Mouse (Mus musculus) embryonic fibroblast, embryonic 13.5 days (primary cell): ENCODE results near the gene Pfdn6. TPM values are rescaled to one million over a fixed set of nuclear protein-coding genes. Genes with fewer than 3 reads are reported as not detected.
"Not testable (repeated sequence)": the region's sequence is repeated elsewhere in the genome, so short reads cannot be mapped to it uniquely, and the experiment has no call there.

Source experiments
- H3K27ac ChIP-seq: 2 replicates; pipeline ENCODE4 v1.5.1; 2012; ENCODE audit warnings: low read length, control low read depth, inconsistent platforms; ENCODE audit not compliant: insufficient read depth
- H3K4me1 ChIP-seq: 2 replicates; pipeline ENCODE4 v1.6.1; 2011; ENCODE audit warnings: low read length; ENCODE audit not compliant: control insufficient read depth, insufficient read depth
- H3K4me3 ChIP-seq: 2 replicates; pipeline ENCODE4 v1.5.1; 2011; ENCODE audit warnings: mild to moderate bottlenecking, control low read depth, low read length; ENCODE audit not compliant: insufficient read depth
- CTCF ChIP-seq: IDR thresholded peaks from 2 replicates; pipeline ENCODE4 v1.5.1; 2011; ENCODE audit warnings: mild to moderate bottlenecking, control low read depth, low read length, moderate library complexity, borderline replicate concordance; ENCODE audit not compliant: insufficient read depth
- POLR2A ChIP-seq: IDR thresholded peaks from 2 replicates; pipeline ENCODE4 v1.6.1; 2011; ENCODE audit warnings: low read depth, mild to moderate bottlenecking, control low read depth, low read length, moderate library complexity
- polyA plus RNA-seq: library from polyadenylated mRNA; stranded (reverse); fragments of >200 nt; gene quantifications from 2 replicates; pipeline ENCODE4 v1.2.4, GENCODE M21; 2011; ENCODE audit warnings: low read depth; ENCODE audit not compliant: missing spikeins, insufficient read length

Pfdn6 gene
- polyA plus RNA-seq, 1 experiment, result 80.7 TPM

DNA sequence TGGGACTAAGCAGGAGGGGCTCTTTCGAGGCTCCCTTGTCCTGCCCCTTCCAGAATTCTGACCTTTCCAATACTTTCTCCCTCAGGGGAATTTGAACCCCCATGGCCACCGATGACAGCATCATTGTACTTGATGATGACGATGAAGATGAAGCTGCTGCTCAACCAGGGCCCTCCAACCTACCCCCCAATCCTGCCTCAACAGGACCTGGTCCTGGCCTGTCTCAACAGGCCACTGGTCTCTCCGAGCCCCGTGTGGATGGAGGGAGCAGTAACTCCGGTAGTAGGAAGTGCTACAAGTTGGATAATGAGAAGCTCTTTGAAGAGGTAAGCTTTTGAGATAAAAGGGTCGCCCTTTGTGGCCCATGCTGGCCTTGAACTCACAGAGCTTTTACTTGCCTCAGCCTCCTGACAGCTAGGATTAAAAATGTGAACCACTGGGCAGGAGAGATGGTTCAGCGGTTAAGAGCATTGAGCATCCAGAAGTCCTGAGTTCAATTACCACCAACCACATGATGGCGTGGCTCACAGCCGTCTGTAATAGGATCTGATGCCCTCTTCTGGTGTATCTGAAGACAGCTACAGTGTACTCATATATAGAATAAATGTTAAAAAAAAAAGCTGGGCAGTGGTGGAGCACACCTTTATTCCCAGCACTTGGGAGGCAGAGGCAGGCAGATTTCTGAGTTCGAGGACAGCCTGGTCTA lies 29.6 kb downstream of the Pfdn6 start:
- peak overlapping the region; percentile 74 for H3K4me3 ChIP-seq

DNA sequence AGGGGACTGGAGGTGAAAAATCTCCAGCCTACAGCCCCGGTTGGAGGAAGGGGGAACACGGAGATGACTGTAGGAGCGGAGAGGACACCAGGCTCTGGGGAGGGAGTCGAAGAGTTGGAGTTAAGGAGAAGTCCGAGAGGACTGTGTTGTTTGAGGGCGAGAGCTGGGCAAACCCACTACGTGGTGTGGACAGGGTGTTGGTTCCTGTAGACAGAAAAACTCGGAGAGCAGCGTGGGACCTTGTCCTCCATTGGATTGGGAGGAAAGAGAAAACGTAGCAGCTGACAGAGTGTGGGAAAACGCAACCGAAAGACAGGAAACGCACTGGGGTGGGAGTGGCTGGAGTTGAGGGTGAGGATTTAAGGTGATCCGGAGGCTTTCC lies 30.3 kb downstream of the Pfdn6 start:
- Histone ChIP-seq H3K27ac (peak overlapping the region; percentile 61), H3K4me3 (peak overlapping the region; percentile 74), H3K4me1 (no peaks in the 10 kb centered on the region)
- peak; percentile 77 for TF ChIP-seq POLR2A
- TF ChIP-seq CTCF, result no peak

More for the DNA sequence above, 29.6 kb downstream of the Pfdn6 start:
- peaks cover 3% of the 10 kb centered on the region; the same call in 1 of the 2 replicates for H3K4me1 ChIP-seq
- H3K27ac ChIP-seq, result peak overlapping the region; percentile 61; the same call in 1 of the 2 replicates
- TF ChIP-seq CTCF (no peak), POLR2A (no peak)

DNA sequence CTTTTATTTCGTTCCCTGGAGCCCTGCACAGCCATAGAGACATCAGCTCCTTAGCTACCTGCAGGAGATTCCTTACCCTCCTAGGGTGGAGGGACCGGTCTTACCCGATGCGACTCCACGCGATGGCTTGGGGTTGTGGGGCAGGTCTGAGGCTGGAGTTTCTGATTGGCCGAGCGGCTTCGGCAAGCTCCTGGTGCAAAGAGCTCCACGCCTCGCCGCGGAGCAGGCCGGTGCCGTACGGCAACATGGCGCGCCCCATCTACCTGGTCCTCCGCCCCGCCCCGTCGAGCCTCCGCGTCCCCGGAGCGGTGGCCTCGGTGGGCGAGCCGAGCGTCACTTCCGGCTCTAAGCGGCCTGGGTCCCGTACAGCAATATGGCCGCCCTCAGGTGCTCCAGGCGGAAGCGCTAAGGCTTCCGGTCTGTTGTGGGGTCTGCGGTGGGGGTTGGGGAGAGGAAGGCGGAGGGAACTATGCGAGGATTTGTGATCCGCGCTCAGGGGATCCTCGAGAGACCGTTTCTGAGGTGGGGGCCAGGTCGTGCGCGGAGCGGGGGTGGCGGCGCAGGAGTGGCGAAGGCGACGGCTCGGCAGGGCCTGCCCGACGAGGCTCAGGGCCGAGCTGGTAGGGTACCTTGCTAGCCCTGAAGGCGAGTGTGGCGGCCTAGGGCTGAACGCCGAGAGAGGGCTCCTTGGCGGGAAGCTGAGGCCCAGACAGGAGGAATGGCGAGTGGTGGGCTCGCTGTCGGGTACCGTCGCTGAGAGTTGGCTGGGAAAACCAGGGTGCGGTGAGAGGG lies 30.9 kb downstream of the Pfdn6 start, which contains the start of gene Daxx:
Gene Daxx (plus strand): TSS at position 338 of the 792 bp plus-strand sequence.
- peak within 1 kb of the TSS; percentile 61 for H3K27ac ChIP-seq
- TF ChIP-seq CTCF, result no peak
- peak; percentile 88 for TF ChIP-seq POLR2A
- H3K4me3 ChIP-seq, result peak within 1 kb of the TSS; percentile 74
- H3K4me1 ChIP-seq, result no peaks in the 10 kb centered on the region

DNA sequence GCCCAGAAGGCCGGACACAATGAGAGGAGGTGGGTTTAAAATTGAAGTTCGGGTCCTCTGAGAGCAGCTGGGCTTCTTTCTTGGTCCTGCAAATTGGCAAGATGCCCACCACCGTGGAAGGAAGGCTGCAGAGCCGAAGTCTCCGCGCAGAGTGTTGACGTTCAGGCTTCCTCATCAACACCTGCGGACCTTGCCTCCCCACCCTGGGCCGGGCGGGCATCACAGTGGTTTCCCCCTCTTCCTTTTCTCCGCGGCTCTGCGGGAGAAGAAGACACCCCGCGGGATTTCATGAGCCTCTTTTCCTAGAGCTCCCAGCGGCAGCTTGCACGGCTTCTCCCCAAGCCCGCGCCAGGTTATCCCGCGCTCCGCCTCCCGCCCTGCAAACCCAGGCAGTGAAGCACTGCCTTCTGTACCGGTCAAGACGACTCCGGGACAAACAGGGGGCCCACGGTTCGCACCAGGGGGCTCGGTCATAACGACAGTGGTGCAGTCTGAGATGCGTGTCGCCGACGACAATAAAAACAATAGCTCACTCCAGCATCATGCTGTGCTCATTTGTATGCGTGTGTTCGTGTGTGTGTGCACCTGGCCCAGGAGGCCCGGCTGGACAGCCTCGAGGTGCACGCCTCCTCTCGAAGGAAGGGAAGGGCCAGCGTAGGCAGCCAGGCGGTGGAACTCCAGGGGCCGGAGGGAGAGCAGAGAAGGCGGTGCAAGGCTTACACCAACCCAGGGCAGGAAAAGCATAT lies 31.6 kb downstream of the Pfdn6 start:
- TF ChIP-seq POLR2A (no peak), CTCF (no peak)
- peak overlapping the region; percentile 11; the same call in 1 of the 2 replicates for H3K27ac ChIP-seq
- no peaks in the 10 kb centered on the region for H3K4me1 ChIP-seq
- H3K4me3 ChIP-seq, result peak overlapping the region; percentile 58

DNA sequence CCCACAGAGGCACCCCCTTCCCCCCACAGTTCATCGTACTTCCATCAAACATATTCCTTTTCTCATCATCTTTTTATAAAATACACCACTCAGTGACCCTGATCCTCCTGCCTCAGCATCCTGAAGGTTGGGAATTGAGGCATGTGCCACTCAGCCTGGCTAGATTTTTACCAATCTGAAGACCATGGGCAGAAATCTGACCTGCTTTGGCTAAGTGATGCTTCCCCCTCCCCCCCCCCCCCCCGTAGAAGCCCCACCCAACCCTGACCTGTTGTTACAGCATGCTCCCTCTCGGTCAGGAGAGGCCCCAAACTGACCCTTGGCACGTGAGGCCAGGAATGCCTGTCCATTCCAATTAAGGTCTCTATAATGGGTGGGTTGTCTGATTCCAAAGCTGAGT lies 35.3 kb downstream of the Pfdn6 start, which contains the start of gene Platr17:
Gene Platr17 (plus strand): TSS at position 301 of the 400 bp plus-strand sequence.
- H3K4me1 ChIP-seq, H3K27ac ChIP-seq, H3K4me3 ChIP-seq: not testable (repeated sequence)

DNA sequence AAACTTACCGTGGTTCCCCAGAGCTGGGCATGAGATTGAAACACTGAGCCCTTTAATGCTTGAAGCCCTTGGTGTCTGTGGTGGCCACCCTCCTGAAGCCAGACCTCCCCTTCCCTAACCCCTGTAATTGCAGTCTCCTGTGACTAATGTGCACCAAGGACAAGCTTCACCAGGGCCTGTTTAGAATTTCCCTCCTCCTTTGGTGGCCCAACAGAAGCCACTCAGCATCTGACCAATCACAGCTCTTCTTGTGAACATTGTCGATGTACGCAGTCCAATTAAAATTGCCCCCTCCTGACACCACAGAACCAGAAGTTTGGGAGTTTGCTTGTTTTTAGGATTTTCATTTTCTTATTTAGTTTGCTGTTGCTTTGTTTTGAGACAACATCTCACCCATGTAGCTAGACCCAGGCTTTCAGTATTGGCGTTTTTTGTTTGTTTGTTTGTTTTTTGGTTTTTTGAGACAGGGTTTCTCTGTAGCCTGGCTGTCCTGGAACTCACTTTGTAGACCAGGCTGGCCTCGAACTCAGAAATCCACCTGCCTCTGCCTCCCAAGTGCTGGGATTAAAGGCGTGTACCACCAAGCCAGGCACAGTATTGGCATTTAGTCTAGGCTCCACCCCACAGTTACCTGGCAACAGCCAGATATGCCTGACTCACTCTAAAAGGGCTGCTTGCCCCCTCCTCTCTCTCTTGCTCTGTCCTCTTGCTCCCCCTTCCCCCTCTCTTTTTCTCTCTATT lies 36.1 kb downstream of the Pfdn6 start:
- H3K4me3 ChIP-seq, H3K4me1 ChIP-seq, H3K27ac ChIP-seq: not testable (repeated sequence)

DNA sequence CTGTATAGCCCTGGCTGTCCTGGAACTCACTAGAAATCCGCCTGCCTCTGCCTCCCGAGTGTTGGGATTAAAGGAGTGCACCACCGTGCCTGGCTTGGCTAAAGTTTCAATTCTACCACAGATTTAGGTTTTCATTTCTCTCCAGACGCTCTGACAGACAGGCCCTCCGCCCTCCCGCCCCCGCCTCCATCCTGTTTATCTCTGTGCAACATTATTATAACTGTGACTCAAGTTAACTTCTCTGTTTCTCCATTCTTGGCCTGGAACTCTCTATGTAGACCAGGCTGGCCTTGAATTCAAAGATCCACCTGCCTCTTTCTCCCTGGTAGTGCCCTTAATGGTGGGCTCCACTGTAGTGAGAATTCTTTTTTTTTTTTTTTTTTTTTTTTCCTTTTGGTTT lies 37.7 kb downstream of the Pfdn6 start:
- no peak for TF ChIP-seq CTCF
- TF ChIP-seq POLR2A, result no peak
- Histone ChIP-seq H3K4me1 (no peaks in the 10 kb centered on the region), H3K27ac (no peak overlapping the region)

DNA sequence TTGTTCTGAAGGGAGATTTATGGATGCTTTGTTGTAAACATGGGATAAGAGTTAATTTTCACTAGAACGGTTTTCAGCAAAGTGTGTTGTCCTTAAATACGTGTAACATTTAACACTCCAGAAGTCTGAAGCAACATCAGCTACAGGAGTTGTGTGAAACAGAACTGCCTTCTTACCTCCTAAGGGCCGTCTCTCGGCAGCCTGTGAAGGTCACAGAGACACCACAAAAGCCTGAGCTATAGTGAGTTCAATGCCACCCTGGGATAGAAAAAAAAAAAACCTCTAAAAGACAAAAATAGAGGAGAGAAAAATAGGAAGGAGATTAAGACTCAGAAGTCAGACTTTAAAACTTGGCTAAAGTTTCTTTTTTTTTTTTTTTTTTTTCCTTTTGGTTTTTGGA lies 38.1 kb downstream of the Pfdn6 start:
- H3K4me3 ChIP-seq, result no peak overlapping the region
- H3K4me1 ChIP-seq, result no peaks in the 10 kb centered on the region
- no peak overlapping the region for H3K27ac ChIP-seq
- TF ChIP-seq CTCF (no peak), POLR2A (no peak)

More for the DNA sequence above, 37.7 kb downstream of the Pfdn6 start:
- H3K4me3 ChIP-seq, result no peak overlapping the region

DNA sequence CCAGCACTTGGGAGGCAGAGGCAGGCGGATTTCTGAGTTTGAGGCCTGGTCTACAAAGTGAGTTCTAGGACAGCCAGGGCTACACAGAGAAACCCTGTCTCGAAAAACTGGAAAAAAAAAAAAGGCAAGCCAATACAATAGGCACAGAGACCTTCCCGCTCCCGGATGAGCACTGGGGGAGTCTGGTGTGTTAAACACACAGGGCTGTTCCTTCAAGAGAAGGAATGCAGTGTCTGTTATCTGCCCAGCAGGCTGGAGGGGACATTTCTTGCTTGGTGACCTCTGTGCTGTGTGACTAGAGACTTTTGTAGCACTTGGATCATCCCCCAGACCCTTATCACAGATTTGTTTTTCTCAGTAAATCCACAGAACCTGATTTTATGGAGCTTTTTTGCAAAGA lies 38.5 kb downstream of the Pfdn6 start:
- H3K27ac ChIP-seq, result no peak overlapping the region
- no peak overlapping the region for H3K4me3 ChIP-seq
- H3K4me1 ChIP-seq, result no peaks in the 10 kb centered on the region
- TF ChIP-seq CTCF, result no peak
- TF ChIP-seq POLR2A, result no peak
